Mouse (Mus musculus) inflammation-experienced regulatory T-cells, adult 6 months (primary cell): ENCODE results near the gene Zfp715. TPM values are rescaled to one million over a fixed set of nuclear protein-coding genes. Genes with fewer than 3 reads are reported as not detected.
"Not testable (repeated sequence)": the region's sequence is repeated elsewhere in the genome, so short reads cannot be mapped to it uniquely, and the experiment has no call there.

Source experiments
- ATAC-seq: one replicate; pipeline ENCODE4 v1.8.0; 2017
- polyA plus RNA-seq, 3 experiments: library from polyadenylated mRNA; unstranded; fragments of 100-300 nt; shearing (Covaris generic); gene quantifications; one replicate each; pipeline ENCODE4 v1.2.1; 2017

The Zfp715 gene
- polyA plus RNA-seq, 3 experiments from 2014 or later = 14.9 to 19.1 (median 18.7) TPM

DNA sequence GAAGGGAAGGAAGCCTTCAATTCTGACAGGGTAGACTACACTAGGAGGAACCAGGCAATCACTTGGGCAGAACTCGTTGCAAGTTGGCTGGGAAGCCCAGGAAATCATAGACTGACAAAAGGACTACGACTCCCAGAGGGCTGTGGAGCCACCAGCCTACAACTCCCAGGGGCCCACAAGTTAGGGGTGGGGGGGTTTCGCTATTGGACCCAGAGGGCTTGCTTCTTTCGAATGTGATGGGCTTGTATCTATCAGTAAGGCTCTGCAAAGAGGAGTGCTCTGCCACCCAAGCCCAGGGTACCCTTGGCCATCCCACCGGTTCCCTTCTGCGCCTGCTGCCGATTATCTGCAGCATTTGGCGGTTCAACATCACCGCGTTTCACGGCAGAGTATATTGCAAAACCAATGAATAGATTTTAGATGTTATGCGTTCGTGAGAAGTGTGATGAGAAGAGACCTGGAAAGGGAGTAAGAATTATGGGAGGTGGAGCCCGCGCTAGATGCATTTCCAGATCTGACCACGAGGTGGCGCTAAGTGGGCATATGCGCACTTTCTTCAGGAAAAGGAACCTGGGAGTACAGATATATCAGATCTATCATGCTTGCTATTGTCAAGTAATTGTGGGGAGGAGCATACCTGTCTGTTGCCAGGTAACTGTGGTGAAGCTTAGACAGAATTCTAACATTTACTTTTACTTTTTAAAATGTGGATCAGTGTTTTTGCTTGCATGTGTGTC lies 30.1 kb downstream of the Zfp715 start:
- ATAC-seq = peak; percentile 60

DNA sequence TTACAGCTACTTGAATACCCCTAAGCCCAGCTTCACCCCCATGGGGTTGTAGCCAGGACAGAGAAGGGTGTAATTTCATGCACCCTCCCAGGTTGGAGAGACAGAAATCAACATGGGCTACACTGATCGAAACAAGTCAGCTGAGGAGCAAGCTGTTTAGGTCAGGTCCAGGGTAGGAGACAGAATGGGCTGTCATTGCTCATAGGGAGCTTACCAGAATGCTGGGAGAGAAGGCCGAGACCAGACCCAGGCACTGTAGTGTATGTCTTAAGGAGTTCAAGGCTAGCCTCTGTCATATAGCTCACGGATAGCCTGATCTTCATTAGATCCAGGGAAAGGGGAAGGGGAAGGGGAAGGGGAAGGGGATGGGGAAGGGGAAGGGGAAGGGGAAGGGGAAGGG lies 30.6 kb downstream of the Zfp715 start:
- ATAC-seq = no peak

- no peak for ATAC-seq
These were observed 35.7 kb downstream of the Zfp715 start for GRCm38 (mm10) chr7:43277401-43277800.

- not testable (repeated sequence) for ATAC-seq
These were observed 36.9 kb downstream of the Zfp715 start for GRCm38 (mm10) chr7:43276178-43276577.

GRCm38 (mm10) chr7:43273476-43273875 lies 39.6 kb downstream of the Zfp715 start:
- no peak for ATAC-seq

GRCm38 (mm10) chr7:43267359-43267758 lies 45.7 kb downstream of the Zfp715 start:
- ATAC-seq = not testable (repeated sequence)

DNA sequence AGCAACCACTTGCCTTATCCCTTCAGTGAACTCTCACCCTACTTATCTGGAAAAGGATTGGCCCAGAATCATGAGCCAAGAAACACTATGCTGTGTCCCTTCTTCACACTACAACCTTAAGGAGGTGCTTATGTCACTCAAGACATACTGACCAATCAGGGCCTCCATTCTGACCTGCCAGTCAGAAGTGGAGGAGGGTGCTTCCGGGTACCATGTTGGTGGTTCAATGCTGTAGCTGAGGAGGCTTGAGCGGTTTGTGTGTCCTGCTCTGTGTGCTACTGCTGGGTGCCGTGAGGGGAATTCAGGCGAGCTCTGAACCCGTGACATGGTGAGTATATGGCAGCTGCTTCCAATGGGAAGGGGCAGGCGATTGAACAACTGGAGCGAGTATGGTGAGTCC lies 59.6 kb downstream of the Zfp715 start:
- ATAC-seq = no peak

- ATAC-seq = not testable (repeated sequence)
These were observed 62.4 kb downstream of the Zfp715 start for GRCm38 (mm10) chr7:43250718-43251117.

Other genes with a start within 250 kb of the Zfp715 start
- gene Zfp936, start 199.1 kb downstream of the Zfp715 start, polyA plus RNA-seq = under 1 TPM in 1 of 3 experiments, not detected in 2; 0.91 TPM
- not detected for gene Siglecf, start 38.0 kb upstream of the Zfp715 start, polyA plus RNA-seq
- gene Siglecg, start 94.9 kb upstream of the Zfp715 start, polyA plus RNA-seq = 1 to 10 TPM in 2 of 3 experiments, not detected in 1; 1.5 to 2.0 TPM
- not detected for gene Lim2, start 114.4 kb upstream of the Zfp715 start, polyA plus RNA-seq
- 1,000 to 10,000 TPM in 1 of 3 experiments, 100 to 1,000 TPM in 2; 132 to 2,523 (median 190) TPM for gene Nkg7, start 123.8 kb upstream of the Zfp715 start, polyA plus RNA-seq
- under 1 TPM in 1 of 3 experiments, not detected in 2; 0.80 TPM for gene Cldnd2, start 127.5 kb upstream of the Zfp715 start, polyA plus RNA-seq
- gene Etfb, start 130.8 kb upstream of the Zfp715 start, polyA plus RNA-seq = 100 to 1,000 TPM; 173 to 290 (median 214) TPM
- not detected for gene Gm45233, start 130.8 kb upstream of the Zfp715 start, polyA plus RNA-seq
- gene Vsig10l, start 149.9 kb upstream of the Zfp715 start, polyA plus RNA-seq = 1 to 10 TPM; 2.4 to 6.8 (median 2.9) TPM
- under 1 TPM in 2 of 3 experiments, not detected in 1; 0.15 to 0.36 TPM for gene Iglon5, start 176.8 kb upstream of the Zfp715 start, polyA plus RNA-seq
- gene 4931406B18Rik, start 192.6 kb upstream of the Zfp715 start, polyA plus RNA-seq = not detected
- gene Cd33, start 231.1 kb upstream of the Zfp715 start, polyA plus RNA-seq = under 1 TPM in 1 of 3 experiments, not detected in 2; 0.39 TPM
- gene Zfp658, start 249.0 kb upstream of the Zfp715 start, polyA plus RNA-seq = 1 to 10 TPM; 2.8 to 4.3 (median 3.3) TPM